Comparison of ENCODE assay signal across 8 mouse cellular contexts in the genomic region with DNA sequence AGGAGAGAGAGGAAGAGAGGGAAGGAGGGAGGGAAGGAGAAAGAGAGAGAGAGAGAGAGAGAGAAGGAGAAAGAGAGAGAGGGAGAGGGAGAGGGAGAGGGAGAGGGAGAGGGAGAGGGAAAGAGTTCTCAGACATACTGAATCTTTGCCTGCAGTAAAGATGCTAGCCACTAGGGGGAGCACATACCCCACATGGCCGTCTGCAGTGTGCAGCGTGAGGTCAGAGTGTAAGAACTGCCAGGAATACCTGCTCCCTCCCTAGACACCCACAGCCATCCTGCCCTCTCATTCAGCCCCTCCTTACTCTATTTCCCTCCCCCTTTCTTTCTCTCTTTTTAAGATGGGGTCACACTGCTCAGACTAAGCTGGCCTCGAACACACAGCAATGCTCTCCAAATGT. TPM values are rescaled to one million over a fixed set of nuclear protein-coding genes. Genes with fewer than 3 reads are reported as not detected.
DNase-seq lines count a peak whose midpoint lies in the region; ATAC-seq lines count a peak whose summit lies in the region.

No protein-coding gene starts in this region.

- no peaks in the 10 kb centered on the region for H3K4me1 ChIP-seq in forebrain, embryonic 14.5 days (ENCODE audit: control insufficient read depth, insufficient read depth, low read length)
- no peaks in the 10 kb centered on the region for H3K4me1 ChIP-seq in hindbrain, embryonic 16.5 days (ENCODE audit: control insufficient read depth, insufficient read depth, low read depth, low read length)
- no peaks in the 10 kb centered on the region for H3K4me1 ChIP-seq in limb, embryonic 13.5 days

- H3K9me3 ChIP-seq in forebrain, embryonic 14.5 days (replicated peaks; ENCODE audit: control insufficient read depth, low read length): no peaks in the 10 kb centered on the region
- no peaks in the 10 kb centered on the region for H3K9me3 ChIP-seq in hindbrain, embryonic 16.5 days (ENCODE audit: control insufficient read depth, low read length)
- no peaks in the 10 kb centered on the region for H3K9me3 ChIP-seq in limb, embryonic 13.5 days

- DNase-seq in urinary bladder, postnatal 25 days (ENCODE audit: low spot score): peak; percentile 61
- DNase-seq in urinary bladder, adult 2 months (ENCODE audit: low spot score): no peak
- DNase-seq in cerebellum, adult 11 months: peak; percentile 68
- DNase-seq in forebrain, embryonic 14.5 days (ENCODE audit: low spot score): peak; percentile 77
- DNase-seq in naive thymus-derived CD4-positive, alpha-beta T cell, adult 2 months (ENCODE audit: low read depth): peak; percentile 73
- peak; percentile 80 for DNase-seq in testis, postnatal 10 days (ENCODE audit: low spot score)

- H3K4me3 ChIP-seq in forebrain, embryonic 14.5 days (ENCODE audit: low read depth, low read length): no peak overlapping the region
- no peak overlapping the region for H3K4me3 ChIP-seq in hindbrain, embryonic 16.5 days (ENCODE audit: low read length)
- H3K4me3 ChIP-seq in limb, embryonic 13.5 days: no peak overlapping the region

- peak; percentile 71; the same call in 1 of the 2 replicates for ATAC-seq in forebrain, embryonic 14.5 days
- peak; percentile 40 for ATAC-seq in hindbrain, embryonic 16.5 days
- peak; percentile 39; the same call in 1 of the 2 replicates for ATAC-seq in limb, embryonic 13.5 days (ENCODE audit: low FRiP score, low read depth)

- H3K27me3 ChIP-seq in forebrain, embryonic 14.5 days (replicated peaks; ENCODE audit: control insufficient read depth, insufficient read depth, low read length): no peaks in the 10 kb centered on the region
- no peaks in the 10 kb centered on the region for H3K27me3 ChIP-seq in hindbrain, embryonic 16.5 days (replicated peaks; ENCODE audit: control insufficient read depth, insufficient read depth, low read length)
- no peaks in the 10 kb centered on the region for H3K27me3 ChIP-seq in limb, embryonic 13.5 days

- H3K9ac ChIP-seq in forebrain, embryonic 14.5 days (ENCODE audit: low read length): no peak overlapping the region
- no peak overlapping the region for H3K9ac ChIP-seq in hindbrain, embryonic 16.5 days (ENCODE audit: low read depth, low read length)
- peak overlapping the region; percentile 13; the same call in 1 of the 2 replicates for H3K9ac ChIP-seq in limb, embryonic 13.5 days

- H3K27ac ChIP-seq in forebrain, embryonic 14.5 days (ENCODE audit: low read depth, low read length): no peak overlapping the region
- no peak overlapping the region for H3K27ac ChIP-seq in hindbrain, embryonic 16.5 days (ENCODE audit: low read depth, low read length)
- H3K27ac ChIP-seq in limb, embryonic 13.5 days: no peak overlapping the region

- no peak overlapping the region for H3K4me2 ChIP-seq in forebrain, embryonic 14.5 days (ENCODE audit: low read length)
- H3K4me2 ChIP-seq in hindbrain, embryonic 16.5 days (ENCODE audit: low read length): no peak overlapping the region
- no peak overlapping the region for H3K4me2 ChIP-seq in limb, embryonic 13.5 days (replicated peaks)

- no peaks in the 10 kb centered on the region for H3K36me3 ChIP-seq in forebrain, embryonic 14.5 days (ENCODE audit: control insufficient read depth, insufficient read depth, low read length)
- H3K36me3 ChIP-seq in hindbrain, embryonic 16.5 days (ENCODE audit: control insufficient read depth, insufficient read depth, low read length): no peaks in the 10 kb centered on the region
- H3K36me3 ChIP-seq in limb, embryonic 13.5 days: no peaks in the 10 kb centered on the region

- 27% methylated on average over 3 of the region's 3 CpGs for WGBS in forebrain, embryonic 14.5 days
- WGBS in hindbrain, embryonic 16.5 days: 25% methylated on average over 3 of the region's 3 CpGs
- WGBS in limb, embryonic 13.5 days: 29% methylated on average over 3 of the region's 3 CpGs

RNA-seq across cellular contexts. Expression of a gene that starts 14.8 kb away (rescaled TPM):
- polyA plus RNA-seq in urinary bladder, adult 2 months (2012; rRNA removed): 181 and 226 TPM in 2 replicates
- 394 and 418 TPM in 2 replicates for polyA plus RNA-seq in forebrain, embryonic 14.5 days (2014; fragmentation: Nextera tagmentation; extraction: Ambion mirVana)
- polyA plus RNA-seq in hindbrain, embryonic 16.5 days (2015; fragmentation: Nextera tagmentation; extraction: Ambion mirVana): 271 and 296 TPM in 2 replicates
- polyA plus RNA-seq in limb, embryonic 13.5 days (2015; fragmentation: Nextera tagmentation; extraction: Ambion mirVana): 546 and 583 TPM in 2 replicates

RNA-seq across cellular contexts. Expression of a gene that starts 19.0 kb away (rescaled TPM):
- 42.0 and 46.6 TPM in 2 replicates for polyA plus RNA-seq in urinary bladder, adult 2 months (2012; rRNA removed)
- polyA plus RNA-seq in forebrain, embryonic 14.5 days (2014; fragmentation: Nextera tagmentation; extraction: Ambion mirVana): 5.7 and 7.4 TPM in 2 replicates
- polyA plus RNA-seq in hindbrain, embryonic 16.5 days (2015; fragmentation: Nextera tagmentation; extraction: Ambion mirVana): 13.8 and 15.2 TPM in 2 replicates
- 9.4 and 11.0 TPM in 2 replicates for polyA plus RNA-seq in limb, embryonic 13.5 days (2015; fragmentation: Nextera tagmentation; extraction: Ambion mirVana)

RNA-seq across cellular contexts. Expression of a gene that starts 56.9 kb away (rescaled TPM):
- polyA plus RNA-seq in urinary bladder, adult 2 months (2012; rRNA removed): 0.11 and 0.12 TPM in 2 replicates
- polyA plus RNA-seq in forebrain, embryonic 14.5 days (2014; fragmentation: Nextera tagmentation; extraction: Ambion mirVana): 17.1 and 23.4 TPM in 2 replicates
- polyA plus RNA-seq in hindbrain, embryonic 16.5 days (2015; fragmentation: Nextera tagmentation; extraction: Ambion mirVana): 52.4 and 58.2 TPM in 2 replicates
- polyA plus RNA-seq in limb, embryonic 13.5 days (2015; fragmentation: Nextera tagmentation; extraction: Ambion mirVana): 0.10 and 0.15 TPM in 2 replicates

Comparison
In these comparisons a context has a peak if more than half of its experiments do, and no peak if none do; other contexts are left out.
1. RNA of a gene that starts 56.9 kb away (polyA plus RNA-seq): 52.4 to 58.2 TPM in hindbrain, embryonic 16.5 days and 17.1 to 23.4 TPM in forebrain, embryonic 14.5 days; 0.10 to 0.15 TPM in limb, embryonic 13.5 days and 0.11 to 0.12 TPM in urinary bladder, adult 2 months; every median in the first group is over 10 times any median in the second.
2. Peak in every context shown above with its lines, with median percentiles within 50 percentile points of each other: ATAC-seq.